Mouse (Mus musculus): ENCODE measurements around the gene Skap1. TPM values are rescaled to one million over a fixed set of nuclear protein-coding genes. Genes with fewer than 3 reads are reported as not detected.

The Skap1 gene
- 449 TPM for total RNA-seq (2023)

GRCm38 (mm10) chr11:96463986-96464715 is at the start of gene Skap1:
TSS of gene Skap1 (plus strand) at chr11:96464593.

GRCm38 (mm10) chr11:96776968-96777962 is 312.9 kb downstream of the Skap1 start, which contains the start of gene Snx11:
TSS of gene Snx11 (minus strand) at chr11:96777559.

GRCm38 (mm10) chr11:96788871-96789795 is 324.7 kb downstream of the Skap1 start, which contains the start of gene Cbx1:
TSS of gene Cbx1 (plus strand) at chr11:96789127.

Other genes starting within 250 kb of the Skap1 start
- gene Hoxb9, start 193.1 kb upstream of the Skap1 start, total RNA-seq (2023), result not detected
- gene Hoxb8, start 182.7 kb upstream of the Skap1 start, total RNA-seq (2023), result not detected
- gene Hoxb7, start 178.0 kb upstream of the Skap1 start, total RNA-seq (2023), result not detected
- gene Hoxb6, start 172.1 kb upstream of the Skap1 start, total RNA-seq (2023), result not detected
- gene Hoxb5, start 161.3 kb upstream of the Skap1 start, total RNA-seq (2023), result not detected
- 0.59 TPM for gene Hoxb4, start 146.3 kb upstream of the Skap1 start, total RNA-seq (2023)
- gene Hoxb3, start 141.3 kb upstream of the Skap1 start, total RNA-seq (2023), result not detected
- gene Hoxb2, start 114.1 kb upstream of the Skap1 start, total RNA-seq (2023), result not detected
- not detected for gene Hoxb1, start 98.8 kb upstream of the Skap1 start, total RNA-seq (2023)

Measured in CD4-positive naive resting alpha-beta T cell, adult 57 days (primary cell).